Mouse (Mus musculus) kidney, postnatal 14 days (tissue): ENCODE data around the gene Prkca.
"Not testable (repeated sequence)": the region's sequence is repeated elsewhere in the genome, so short reads cannot be mapped to it uniquely, and the experiment has no call there.

Experiments
- DNase-seq: peaks from one replicate; pipeline ENCODE4 v3.0.0; 2022; ENCODE audit warnings: mixed read lengths

The Prkca gene

GRCm38 (mm10) chr11:108101280-108101950, 242.3 kb downstream of the Prkca start:
- DNase-seq: no peak

- DNase-seq: no peak
Observed at GRCm38 (mm10) chr11:108098306-108098705, 245.4 kb downstream of the Prkca start.

- DNase-seq: no peak
Observed at GRCm38 (mm10) chr11:108094796-108095195, 248.9 kb downstream of the Prkca start.

GRCm38 (mm10) chr11:108093248-108093647, 250.5 kb downstream of the Prkca start:
- DNase-seq: no peak

- no peak for DNase-seq
Observed at GRCm38 (mm10) chr11:108091238-108091637, 252.5 kb downstream of the Prkca start.

- DNase-seq: no peak
Observed at GRCm38 (mm10) chr11:108090706-108091105, 253.0 kb downstream of the Prkca start.

- DNase-seq: no peak
Observed at GRCm38 (mm10) chr11:108088063-108088462, 255.7 kb downstream of the Prkca start.

GRCm38 (mm10) chr11:108087105-108087700, 256.5 kb downstream of the Prkca start:
- DNase-seq: not testable (repeated sequence)

- DNase-seq: no peak
Observed at GRCm38 (mm10) chr11:108082673-108083072, 261.1 kb downstream of the Prkca start.

- no peak for DNase-seq
Observed at GRCm38 (mm10) chr11:108079946-108080650, 263.6 kb downstream of the Prkca start.

GRCm38 (mm10) chr11:108079454-108079853, 264.3 kb downstream of the Prkca start:
- no peak for DNase-seq

- DNase-seq: no peak
Observed at GRCm38 (mm10) chr11:108077514-108077913, 266.2 kb downstream of the Prkca start.

GRCm38 (mm10) chr11:108072606-108073243, 271.0 kb downstream of the Prkca start:
- DNase-seq: no peak

- no peak for DNase-seq
Observed at GRCm38 (mm10) chr11:108071230-108071629, 272.5 kb downstream of the Prkca start.

- DNase-seq: no peak
Observed at GRCm38 (mm10) chr11:108070038-108070437, 273.7 kb downstream of the Prkca start.

GRCm38 (mm10) chr11:108068430-108068829, 275.3 kb downstream of the Prkca start:
- no peak for DNase-seq

GRCm38 (mm10) chr11:108067161-108067560, 276.6 kb downstream of the Prkca start:
- no peak for DNase-seq

GRCm38 (mm10) chr11:108064401-108064800, 279.3 kb downstream of the Prkca start:
- no peak for DNase-seq

- DNase-seq: no peak
Observed at GRCm38 (mm10) chr11:108063096-108063495, 280.6 kb downstream of the Prkca start.

GRCm38 (mm10) chr11:108061571-108062479, 281.9 kb downstream of the Prkca start:
- no peak for DNase-seq

- no peak for DNase-seq
Observed at GRCm38 (mm10) chr11:108057138-108057537, 286.6 kb downstream of the Prkca start.

GRCm38 (mm10) chr11:108054647-108055046, 289.1 kb downstream of the Prkca start:
- DNase-seq: no peak
